Mouse (Mus musculus): ENCODE results near the gene Slc4a4. TPM values are rescaled to one million over a fixed set of nuclear protein-coding genes. Genes with fewer than 3 reads are reported as not detected.
A peak's percentile ranks its signal among the peaks of the same experiment; 100 is the strongest.

The Slc4a4 gene
- total RNA-seq, 2 experiments from 2014 or later = 110 to 122 TPM

- intact Hi-C loops (cut with DNase I) = no loop called here
These were observed 59.2 kb downstream of the Slc4a4 start for GRCm38 (mm10) chr5:88945661-88946339.

GRCm38 (mm10) chr5:88950337-88950736, 63.7 kb downstream of the Slc4a4 start:
- DNase-seq (ENCODE audit: low spot score in 2 of 2) = peak in 1 of 2 experiments; percentile 51
- intact Hi-C loops (cut with DNase I) = no loop called here

More at GRCm38 (mm10) chr5:88945661-88946339, 59.2 kb downstream of the Slc4a4 start:
- peak; percentile 48 to 66 for DNase-seq (ENCODE audit: low spot score in 2 of 2)

- no peak for DNase-seq (ENCODE audit: low spot score in 2 of 2)
- intact Hi-C loops (cut with DNase I) = no loop called here
These were observed 66.3 kb downstream of the Slc4a4 start for GRCm38 (mm10) chr5:88952757-88953577.

GRCm38 (mm10) chr5:88957735-88958134, 71.1 kb downstream of the Slc4a4 start:
- no peak for DNase-seq (ENCODE audit: low spot score in 2 of 2)
- intact Hi-C loops (cut with DNase I) = no loop called here

- DNase-seq (ENCODE audit: low spot score in 2 of 2) = peak; percentile 38 to 52
- intact Hi-C loops (cut with DNase I) = no loop called here
These were observed 72.3 kb downstream of the Slc4a4 start for GRCm38 (mm10) chr5:88958966-88959365.

- DNase-seq (ENCODE audit: low spot score in 2 of 2) = no peak
- intact Hi-C loops (cut with DNase I) = no loop called here
These were observed 72.8 kb downstream of the Slc4a4 start for GRCm38 (mm10) chr5:88959412-88959811.

GRCm38 (mm10) chr5:88960342-88961105, 73.9 kb downstream of the Slc4a4 start:
- no peak for DNase-seq (ENCODE audit: low spot score in 2 of 2)
- intact Hi-C loops (cut with DNase I) = no loop called here

- intact Hi-C loops (cut with DNase I) = no loop called here
- DNase-seq (ENCODE audit: low spot score in 2 of 2) = no peak
These were observed 74.7 kb downstream of the Slc4a4 start for GRCm38 (mm10) chr5:88961351-88961761.

GRCm38 (mm10) chr5:88964685-88965290, 78.2 kb downstream of the Slc4a4 start:
- peak in 1 of 2 experiments; percentile 43 for DNase-seq (ENCODE audit: low spot score in 2 of 2)
- intact Hi-C loops (cut with DNase I) = no loop called here

- intact Hi-C loops (cut with DNase I) = no loop called here
These were observed 79.9 kb downstream of the Slc4a4 start for GRCm38 (mm10) chr5:88966507-88966906.

GRCm38 (mm10) chr5:88968923-88969639, 82.5 kb downstream of the Slc4a4 start:
- intact Hi-C loops (cut with DNase I) = no loop called here
- DNase-seq (ENCODE audit: low spot score in 2 of 2) = no peak

More at GRCm38 (mm10) chr5:88966507-88966906, 79.9 kb downstream of the Slc4a4 start:
- no peak for DNase-seq (ENCODE audit: low spot score in 2 of 2)

GRCm38 (mm10) chr5:88971554-88971953, 84.9 kb downstream of the Slc4a4 start:
- intact Hi-C loops (cut with DNase I) = no loop called here

GRCm38 (mm10) chr5:88972277-88972676, 85.7 kb downstream of the Slc4a4 start:
- intact Hi-C loops (cut with DNase I) = no loop called here

More at GRCm38 (mm10) chr5:88971554-88971953, 84.9 kb downstream of the Slc4a4 start:
- DNase-seq (ENCODE audit: low spot score in 2 of 2) = no peak

GRCm38 (mm10) chr5:88973130-88973529, 86.5 kb downstream of the Slc4a4 start:
- intact Hi-C loops (cut with DNase I) = no loop called here
- peak in 1 of 2 experiments; percentile 41 for DNase-seq (ENCODE audit: low spot score in 2 of 2)

More at GRCm38 (mm10) chr5:88972277-88972676, 85.7 kb downstream of the Slc4a4 start:
- no peak for DNase-seq (ENCODE audit: low spot score in 2 of 2)

GRCm38 (mm10) chr5:88975694-88976093, 89.1 kb downstream of the Slc4a4 start:
- intact Hi-C loops (cut with DNase I) = no loop called here
- DNase-seq (ENCODE audit: low spot score in 2 of 2) = no peak

- no peak for DNase-seq (ENCODE audit: low spot score in 2 of 2)
- intact Hi-C loops (cut with DNase I) = no loop called here
These were observed 89.8 kb downstream of the Slc4a4 start for GRCm38 (mm10) chr5:88976428-88976827.

GRCm38 (mm10) chr5:88980740-88981139, 94.1 kb downstream of the Slc4a4 start:
- no peak for DNase-seq (ENCODE audit: low spot score in 2 of 2)
- intact Hi-C loops (cut with DNase I) = no loop called here

- DNase-seq (ENCODE audit: low spot score in 2 of 2) = no peak
- intact Hi-C loops (cut with DNase I) = no loop called here
These were observed 94.8 kb downstream of the Slc4a4 start for GRCm38 (mm10) chr5:88981243-88982014.
